Mouse (Mus musculus): Measurements from ENCODE around the gene Nosip.

Nosip gene

GRCm38 (mm10) chr7:45058607-45059571, 3.3 kb upstream of the Nosip start:
- no peak for DNase-seq (ENCODE audit: low spot score in 2 of 2)

- no peak for DNase-seq (ENCODE audit: low spot score in 2 of 2)
Measured at GRCm38 (mm10) chr7:45060632-45061122, 1.6 kb upstream of the Nosip start.

- no peak for DNase-seq (ENCODE audit: low spot score in 2 of 2)
Measured at GRCm38 (mm10) chr7:45061532-45062075, 625 bp upstream of the Nosip start.

GRCm38 (mm10) chr7:45067190-45067999, 5.2 kb downstream of the Nosip start:
- DNase-seq (ENCODE audit: low spot score in 2 of 2): no peak

- peak in 1 of 2 experiments; percentile 46 for DNase-seq (ENCODE audit: low spot score in 2 of 2)
Measured at GRCm38 (mm10) chr7:45068000-45068318, 5.7 kb downstream of the Nosip start.

- DNase-seq (ENCODE audit: low spot score in 2 of 2): no peak
Measured at GRCm38 (mm10) chr7:45069671-45070070, 7.4 kb downstream of the Nosip start.

- DNase-seq (ENCODE audit: low spot score in 2 of 2): no peak
Measured at GRCm38 (mm10) chr7:45072230-45072629, 10.0 kb downstream of the Nosip start.

GRCm38 (mm10) chr7:45073171-45073707, 11.0 kb downstream of the Nosip start:
- no peak for DNase-seq (ENCODE audit: low spot score in 2 of 2)

- DNase-seq (ENCODE audit: low spot score in 2 of 2): no peak
Measured at GRCm38 (mm10) chr7:45073949-45074348, 11.7 kb downstream of the Nosip start.

- peak in 1 of 2 experiments; percentile 64 for DNase-seq (ENCODE audit: low spot score in 2 of 2)
Measured at GRCm38 (mm10) chr7:45075405-45075804, 13.2 kb downstream of the Nosip start.

GRCm38 (mm10) chr7:45076501-45076900, 14.3 kb downstream of the Nosip start:
- DNase-seq (ENCODE audit: low spot score in 2 of 2): no peak

- DNase-seq (ENCODE audit: low spot score in 2 of 2): no peak
Measured at GRCm38 (mm10) chr7:45077322-45077721, 15.1 kb downstream of the Nosip start.

GRCm38 (mm10) chr7:45077829-45078228, 15.6 kb downstream of the Nosip start:
- no peak for DNase-seq (ENCODE audit: low spot score in 2 of 2)

- peak; percentile 58 to 71 for DNase-seq (ENCODE audit: low spot score in 2 of 2)
Measured at GRCm38 (mm10) chr7:45078513-45078912, 16.3 kb downstream of the Nosip start.

GRCm38 (mm10) chr7:45079856-45080255, 17.6 kb downstream of the Nosip start:
- peak; percentile 85 to 90 for DNase-seq (ENCODE audit: low spot score in 2 of 2)

- DNase-seq (ENCODE audit: low spot score in 2 of 2): no peak
Measured at GRCm38 (mm10) chr7:45081016-45081415, 18.8 kb downstream of the Nosip start.

- DNase-seq (ENCODE audit: low spot score in 2 of 2): peak; percentile 74 to 87
Measured at GRCm38 (mm10) chr7:45082401-45083299, 20.4 kb downstream of the Nosip start.

- no peak for DNase-seq (ENCODE audit: low spot score in 2 of 2)
Measured at GRCm38 (mm10) chr7:45083300-45083890, 21.2 kb downstream of the Nosip start.

- no peak for DNase-seq (ENCODE audit: low spot score in 2 of 2)
Measured at GRCm38 (mm10) chr7:45086084-45086483, 23.9 kb downstream of the Nosip start.

GRCm38 (mm10) chr7:45088597-45088996, 26.4 kb downstream of the Nosip start:
- no peak for DNase-seq (ENCODE audit: low spot score in 2 of 2)

Measured in heart, adult 9 months (tissue).